Mouse (Mus musculus): ENCODE results near the gene Net1.

GRCm38 (mm10) chr13:3877185-3877584 lies 40.8 kb downstream of the Net1 start:
- TF ChIP-seq CTCF (IDR thresholded peaks at IDR 0.05; ENCODE audit: extremely low read depth, insufficient read depth, insufficient read length, insufficient replicate concordance), result no peak
- TF ChIP-seq POLR2A (IDR thresholded peaks at IDR 0.05; ENCODE audit: low read depth, low read length), result no peak
